Mouse (Mus musculus): ENCODE data around the gene Fam20b.

The Fam20b gene

GRCm38 (mm10) chr1:156727234-156728108, 8.6 kb upstream of the Fam20b start:
- DNase-seq = no peak

GRCm38 (mm10) chr1:156722089-156722488, 3.2 kb upstream of the Fam20b start:
- DNase-seq = no peak

- no peak for DNase-seq
Measured at GRCm38 (mm10) chr1:156720046-156720445, 1.2 kb upstream of the Fam20b start.

GRCm38 (mm10) chr1:156718286-156718949, 468 bp downstream of the Fam20b start:
- DNase-seq = peak; percentile 32

GRCm38 (mm10) chr1:156717751-156718285, 1.1 kb downstream of the Fam20b start:
- no peak for DNase-seq

GRCm38 (mm10) chr1:156716681-156717080, 2.2 kb downstream of the Fam20b start:
- no peak for DNase-seq

- DNase-seq = no peak
Measured at GRCm38 (mm10) chr1:156710472-156711098, 8.3 kb downstream of the Fam20b start.

GRCm38 (mm10) chr1:156708672-156709071, 10.2 kb downstream of the Fam20b start:
- DNase-seq = no peak

GRCm38 (mm10) chr1:156705696-156706285, 13.1 kb downstream of the Fam20b start:
- peak; percentile 46 for DNase-seq

GRCm38 (mm10) chr1:156703444-156703843, 15.4 kb downstream of the Fam20b start:
- no peak for DNase-seq

- no peak for DNase-seq
Measured at GRCm38 (mm10) chr1:156702151-156702550, 16.7 kb downstream of the Fam20b start.

GRCm38 (mm10) chr1:156686025-156686661, 32.7 kb downstream of the Fam20b start:
- no peak for DNase-seq

GRCm38 (mm10) chr1:156679599-156679998, 39.3 kb downstream of the Fam20b start:
- DNase-seq = no peak

GRCm38 (mm10) chr1:156677230-156677629, 41.7 kb downstream of the Fam20b start:
- DNase-seq = no peak

- DNase-seq = no peak
Measured at GRCm38 (mm10) chr1:156676596-156676995, 42.3 kb downstream of the Fam20b start.

GRCm38 (mm10) chr1:156676171-156676570, 42.7 kb downstream of the Fam20b start:
- peak; percentile 46 for DNase-seq

- DNase-seq = peak; percentile 73
Measured at GRCm38 (mm10) chr1:156674195-156675000, 44.5 kb downstream of the Fam20b start, which contains the start of gene Tor3a. Gene Tor3a (minus strand): TSS chr1:156674356.

- DNase-seq = no peak
Measured at GRCm38 (mm10) chr1:156673476-156674194, 45.3 kb downstream of the Fam20b start.

GRCm38 (mm10) chr1:156672720-156673475, 46.0 kb downstream of the Fam20b start:
- no peak for DNase-seq

GRCm38 (mm10) chr1:156671921-156672320, 47.0 kb downstream of the Fam20b start:
- DNase-seq = no peak

All from layer of hippocampus, adult 9-11 months (tissue).